Mouse (Mus musculus): ENCODE results near the gene Vps9d1.
"Not testable (repeated sequence)": the region's sequence is repeated elsewhere in the genome, so short reads cannot be mapped to it uniquely, and the experiment has no call there.

Vps9d1 gene

DNA sequence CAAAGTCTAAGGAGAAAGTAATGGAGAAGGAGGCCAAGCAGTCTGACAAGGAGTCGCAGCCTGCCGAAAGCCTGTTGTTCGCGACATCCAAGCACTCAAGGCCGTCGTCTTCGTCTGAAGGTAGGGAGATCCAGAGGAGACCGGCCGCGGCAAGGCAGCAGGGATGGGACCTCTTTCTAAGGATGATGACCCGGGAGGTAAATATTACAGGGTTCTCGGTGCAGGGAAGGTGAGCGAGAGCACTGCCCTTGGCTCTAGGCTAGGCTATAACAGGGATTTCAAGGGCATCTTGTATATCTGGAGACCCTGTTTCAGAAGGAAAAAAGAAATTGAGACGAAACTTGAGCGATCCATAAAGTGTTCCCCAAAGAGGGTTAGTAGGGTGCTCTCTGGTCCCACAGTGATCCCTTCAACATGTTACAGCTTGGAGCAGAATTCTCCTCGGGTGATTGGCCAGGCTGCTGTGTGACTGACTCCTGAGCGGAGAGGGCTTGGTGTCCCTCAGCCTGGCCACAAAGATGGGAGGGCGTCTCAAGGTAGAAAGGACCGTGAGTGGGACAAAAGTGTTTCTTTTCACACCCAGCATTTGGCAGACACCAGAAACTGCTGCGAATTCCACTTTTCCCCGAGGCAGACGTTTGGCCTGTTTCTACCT is 40.9 kb downstream of the Vps9d1 start:
- DNase-seq (ENCODE audit: extremely low spot score) = no peak

DNA sequence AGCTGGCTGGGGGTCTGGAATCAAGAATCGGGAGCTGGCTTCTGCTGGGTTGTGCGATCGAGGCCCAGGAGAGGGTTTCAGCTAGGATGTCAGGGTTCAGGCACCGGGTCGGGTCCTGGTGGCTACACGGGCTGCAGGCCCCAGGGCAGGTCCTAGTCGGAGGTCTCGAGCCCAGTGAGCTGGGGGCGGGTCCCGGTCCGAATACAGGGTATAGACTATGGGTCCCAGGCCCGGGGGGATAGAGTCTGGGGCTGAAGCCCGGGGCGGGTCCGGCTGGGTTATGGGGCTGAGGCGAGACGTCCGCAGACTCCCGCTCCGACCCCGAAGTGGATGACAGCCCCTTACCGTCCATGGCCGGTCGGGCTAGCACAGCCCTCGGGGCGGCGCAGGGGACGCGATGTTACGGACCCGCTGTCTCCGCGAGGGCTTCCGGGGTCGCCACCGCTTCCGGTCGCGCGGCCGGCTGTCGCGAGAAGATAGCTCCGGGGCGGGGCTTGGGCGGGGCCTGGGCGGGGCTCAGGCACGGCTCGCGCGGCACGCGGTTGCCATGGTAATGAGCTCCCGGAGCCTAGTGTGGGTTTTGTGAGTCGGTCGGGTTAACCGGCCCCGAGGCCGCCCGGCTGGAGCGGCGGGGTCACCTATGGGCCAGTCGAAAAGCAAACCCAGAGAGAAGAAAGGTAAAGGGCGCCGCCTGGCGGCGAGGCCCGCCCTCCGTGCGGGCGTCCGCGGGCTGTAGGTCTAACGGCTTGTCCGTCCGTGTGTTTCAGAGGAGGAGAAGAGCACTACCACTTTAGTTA is 41.6 kb downstream of the Vps9d1 start, which contains the start of the genes Chmp1a and Spata33:
Chmp1a (minus strand) TSS at position 443 of the 797 bp plus-strand sequence.
Spata33 (plus strand) TSS at position 512 of the 797 bp plus-strand sequence.
- DNase-seq (ENCODE audit: extremely low spot score) = peak; percentile 99

DNA sequence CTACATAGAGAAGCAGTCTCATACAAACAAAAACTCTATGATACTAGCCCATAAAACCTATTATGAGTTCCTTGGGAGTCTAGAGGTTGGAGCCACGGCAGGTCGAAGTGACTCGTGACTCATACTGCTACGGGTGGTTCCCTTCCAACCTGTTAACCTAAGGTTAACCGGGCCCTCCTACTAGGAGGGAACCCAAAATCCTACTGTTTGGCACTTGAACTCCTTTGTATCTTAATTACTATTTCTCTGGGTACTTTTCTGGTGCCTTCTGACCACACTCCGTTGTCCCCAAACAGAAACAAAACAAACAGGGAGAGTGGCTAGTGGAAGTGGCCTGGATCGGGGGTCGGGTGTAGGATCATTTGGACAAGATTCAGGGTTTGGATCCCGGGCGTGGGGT is 42.3 kb downstream of the Vps9d1 start:
- DNase-seq (ENCODE audit: extremely low spot score) = no peak

GRCm38 (mm10) chr8:123203571-123203970 is 50.6 kb downstream of the Vps9d1 start:
- DNase-seq (ENCODE audit: extremely low spot score) = no peak

GRCm38 (mm10) chr8:123202288-123202687 is 51.9 kb downstream of the Vps9d1 start:
- peak; percentile 83 for DNase-seq (ENCODE audit: extremely low spot score)

DNA sequence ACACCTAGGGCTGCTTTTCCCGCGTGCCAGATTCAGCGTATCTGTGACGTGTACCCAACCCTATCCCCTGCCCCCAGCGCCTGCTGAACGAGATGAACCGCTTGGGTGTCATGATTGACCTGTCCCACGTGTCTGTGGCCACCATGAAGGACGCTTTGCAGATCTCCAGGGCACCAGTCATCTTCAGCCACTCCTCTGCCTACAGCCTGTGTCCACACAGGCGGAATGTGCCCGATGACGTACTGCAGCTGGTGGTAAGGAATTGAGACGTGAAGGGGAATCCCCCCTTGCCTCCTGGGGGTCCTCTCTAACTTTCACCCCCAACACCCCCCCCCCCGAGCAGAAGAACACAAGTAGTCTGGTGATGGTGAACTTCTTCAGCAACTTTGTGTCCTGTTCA is 54.3 kb downstream of the Vps9d1 start:
- no peak for DNase-seq (ENCODE audit: extremely low spot score)

DNA sequence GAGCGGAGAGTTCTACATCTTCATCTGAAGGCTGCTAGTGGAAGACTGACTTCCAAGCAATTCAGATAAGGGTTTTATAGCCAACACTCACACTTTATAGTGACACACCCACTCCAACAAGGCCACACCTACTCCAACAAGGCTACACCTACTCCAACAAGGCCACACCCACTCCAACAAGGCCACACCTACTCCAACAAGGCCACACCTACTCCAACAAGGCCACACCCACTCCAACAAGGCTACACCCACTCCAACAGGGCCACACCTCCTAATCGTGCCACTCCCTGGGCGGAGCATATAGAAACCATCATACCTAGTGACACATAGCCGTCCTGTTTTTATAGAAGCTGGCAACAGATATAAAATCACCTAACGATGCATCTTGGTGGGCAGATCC is 57.1 kb downstream of the Vps9d1 start:
- DNase-seq (ENCODE audit: extremely low spot score) = not testable (repeated sequence)

DNA sequence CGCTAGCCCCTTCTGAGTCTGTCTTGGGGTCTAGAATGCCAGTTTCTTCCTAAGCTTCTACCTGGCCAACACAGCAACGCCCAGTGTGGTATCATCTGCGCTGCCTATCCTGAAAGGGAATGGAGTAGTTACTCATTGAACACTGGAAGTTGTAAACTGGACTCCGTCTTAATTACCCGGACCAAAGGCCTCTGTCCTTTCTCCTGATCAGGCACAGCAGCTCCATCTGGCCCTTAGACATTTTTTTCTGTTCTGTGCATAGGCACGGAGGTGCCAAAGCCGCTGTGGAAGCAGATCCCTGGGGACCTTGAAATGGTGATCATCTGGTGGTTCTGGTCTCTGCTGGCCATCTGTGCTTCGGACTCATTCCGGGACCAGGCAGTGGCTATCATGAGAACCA is 60.4 kb downstream of the Vps9d1 start:
- DNase-seq (ENCODE audit: extremely low spot score) = no peak

Measured in embryo, embryonic 9.5 days (tissue).